Mouse (Mus musculus): ENCODE results near the gene Mrps5.

The Mrps5 gene

GRCm38 (mm10) chr2:127643728-127644704, 57.0 kb downstream of the Mrps5 start:
- TF ChIP-seq GATA4 (IDR thresholded peaks at IDR 0.05; ENCODE audit: insufficient replicate concordance, low read length) = no peak

- no peak for TF ChIP-seq GATA4 (IDR thresholded peaks at IDR 0.05; ENCODE audit: insufficient replicate concordance, low read length)
Measured at GRCm38 (mm10) chr2:127646875-127647274, 59.9 kb downstream of the Mrps5 start.

GRCm38 (mm10) chr2:127648145-127648544, 61.1 kb downstream of the Mrps5 start:
- TF ChIP-seq GATA4 (IDR thresholded peaks at IDR 0.05; ENCODE audit: insufficient replicate concordance, low read length) = no peak

GRCm38 (mm10) chr2:127649921-127650320, 62.9 kb downstream of the Mrps5 start:
- no peak for TF ChIP-seq GATA4 (IDR thresholded peaks at IDR 0.05; ENCODE audit: insufficient replicate concordance, low read length)

GRCm38 (mm10) chr2:127651601-127652000, 64.6 kb downstream of the Mrps5 start:
- TF ChIP-seq GATA4 (IDR thresholded peaks at IDR 0.05; ENCODE audit: insufficient replicate concordance, low read length) = no peak

GRCm38 (mm10) chr2:127652335-127652734, 65.3 kb downstream of the Mrps5 start:
- TF ChIP-seq GATA4 (IDR thresholded peaks at IDR 0.05; ENCODE audit: insufficient replicate concordance, low read length) = no peak

- no peak for TF ChIP-seq GATA4 (IDR thresholded peaks at IDR 0.05; ENCODE audit: insufficient replicate concordance, low read length)
Measured at GRCm38 (mm10) chr2:127652805-127653204, 65.8 kb downstream of the Mrps5 start.

- TF ChIP-seq GATA4 (IDR thresholded peaks at IDR 0.05; ENCODE audit: insufficient replicate concordance, low read length) = no peak
Measured at GRCm38 (mm10) chr2:127654786-127655185, 67.8 kb downstream of the Mrps5 start.

GRCm38 (mm10) chr2:127655419-127655818, 68.4 kb downstream of the Mrps5 start:
- no peak for TF ChIP-seq GATA4 (IDR thresholded peaks at IDR 0.05; ENCODE audit: insufficient replicate concordance, low read length)

- TF ChIP-seq GATA4 (IDR thresholded peaks at IDR 0.05; ENCODE audit: insufficient replicate concordance, low read length) = no peak
Measured at GRCm38 (mm10) chr2:127656086-127656720, 69.2 kb downstream of the Mrps5 start, which contains the start of gene Mal. TSS of gene Mal (minus strand) at chr2:127656695.
